Mouse (Mus musculus): ENCODE measurements around the gene Slc25a21.

- no peak for TF ChIP-seq CTCF (IDR thresholded peaks at IDR 0.05; ENCODE audit: control insufficient read depth, insufficient read depth, insufficient read length)
- TF ChIP-seq CEBPB (IDR thresholded peaks at IDR 0.05; ENCODE audit: low read depth): no peak
- TF ChIP-seq MYOD1 (IDR thresholded peaks at IDR 0.05; ENCODE audit: control insufficient read depth, insufficient read length, low read depth): no peak
Measured at GRCm38 (mm10) chr12:57187032-57187431, 10.2 kb downstream of the Slc25a21 start.

Data from C2C12 (cell line).